Mouse (Mus musculus): ENCODE measurements around the gene Psmd5. TPM values are rescaled to one million over a fixed set of nuclear protein-coding genes. Genes with fewer than 3 reads are reported as not detected.
A peak's percentile ranks its signal among the peaks of the same experiment; 100 is the strongest.
"Not testable (repeated sequence)": the region's sequence is repeated elsewhere in the genome, so short reads cannot be mapped to it uniquely, and the experiment has no call there.

Psmd5 gene
- polyA plus RNA-seq, 1 experiment from 2014 or later, result 102 TPM

GRCm38 (mm10) chr2:34815893-34816292 lies 58.9 kb downstream of the Psmd5 start:
- 100% methylated on average over 2 of the region's 2 CpGs for WGBS
- H3K27ac ChIP-seq (ENCODE audit: low read length); ATAC-seq; H3K9me3 ChIP-seq (ENCODE audit: control insufficient read depth, low read length); H3K9ac ChIP-seq (replicated peaks; ENCODE audit: low read depth, low read length); H3K27me3 ChIP-seq (replicated peaks; ENCODE audit: control insufficient read depth, insufficient read depth, low read length); H3K4me1 ChIP-seq (replicated peaks; ENCODE audit: control insufficient read depth, insufficient read depth, low read length); H3K4me2 ChIP-seq (ENCODE audit: low read length); H3K4me3 ChIP-seq (replicated peaks; ENCODE audit: low read length): not testable (repeated sequence)
- H3K36me3 ChIP-seq (ENCODE audit: control insufficient read depth, insufficient read depth), result peaks cover 18% of the 10 kb centered on the region

GRCm38 (mm10) chr2:34812706-34813105 lies 62.1 kb downstream of the Psmd5 start:
- no peak overlapping the region for H3K4me3 ChIP-seq (replicated peaks; ENCODE audit: low read length)
- H3K36me3 ChIP-seq (ENCODE audit: control insufficient read depth, insufficient read depth), result peaks cover 18% of the 10 kb centered on the region
- no peaks in the 10 kb centered on the region for H3K9me3 ChIP-seq (ENCODE audit: control insufficient read depth, low read length)
- 91% methylated on average over 7 of the region's 7 CpGs for WGBS
- no peak overlapping the region for H3K9ac ChIP-seq (replicated peaks; ENCODE audit: low read depth, low read length)
- ATAC-seq, result no peak
- no peaks in the 10 kb centered on the region for H3K4me1 ChIP-seq (replicated peaks; ENCODE audit: control insufficient read depth, insufficient read depth, low read length)
- H3K27me3 ChIP-seq (replicated peaks; ENCODE audit: control insufficient read depth, insufficient read depth, low read length), result no peaks in the 10 kb centered on the region
- H3K4me2 ChIP-seq (ENCODE audit: low read length), result no peak overlapping the region
- H3K27ac ChIP-seq (ENCODE audit: low read length), result no peak overlapping the region

GRCm38 (mm10) chr2:34810775-34811174 lies 64.0 kb downstream of the Psmd5 start:
- 90% methylated on average over 3 of the region's 3 CpGs for WGBS
- H3K27me3 ChIP-seq (replicated peaks; ENCODE audit: control insufficient read depth, insufficient read depth, low read length), result no peaks in the 10 kb centered on the region
- no peak overlapping the region for H3K9ac ChIP-seq (replicated peaks; ENCODE audit: low read depth, low read length)
- ATAC-seq, result no peak
- peaks cover 15% of the 10 kb centered on the region for H3K36me3 ChIP-seq (ENCODE audit: control insufficient read depth, insufficient read depth)
- H3K4me3 ChIP-seq (replicated peaks; ENCODE audit: low read length), result no peak overlapping the region
- no peaks in the 10 kb centered on the region for H3K4me1 ChIP-seq (replicated peaks; ENCODE audit: control insufficient read depth, insufficient read depth, low read length)
- no peak overlapping the region for H3K4me2 ChIP-seq (ENCODE audit: low read length)
- H3K27ac ChIP-seq (ENCODE audit: low read length), result no peak overlapping the region
- no peaks in the 10 kb centered on the region for H3K9me3 ChIP-seq (ENCODE audit: control insufficient read depth, low read length)

- Histone ChIP-seq H3K27me3 (replicated peaks; ENCODE audit: control insufficient read depth, insufficient read depth, low read length) (no peaks in the 10 kb centered on the region), H3K4me2 (ENCODE audit: low read length) (no peak overlapping the region), H3K9me3 (ENCODE audit: control insufficient read depth, low read length) (no peaks in the 10 kb centered on the region), H3K27ac (ENCODE audit: low read length) (no peak overlapping the region), H3K4me1 (replicated peaks; ENCODE audit: control insufficient read depth, insufficient read depth, low read length) (no peaks in the 10 kb centered on the region; the same call in 1 of the 2 replicates), H3K9ac (replicated peaks; ENCODE audit: low read depth, low read length) (no peak overlapping the region), H3K36me3 (ENCODE audit: control insufficient read depth, insufficient read depth) (peaks cover 11% of the 10 kb centered on the region), H3K4me3 (replicated peaks; ENCODE audit: low read length) (no peak overlapping the region)
- WGBS, result 100% methylated on average over 1 of the region's 1 CpGs
- no peak for ATAC-seq
Measured at GRCm38 (mm10) chr2:34809568-34809967, 65.2 kb downstream of the Psmd5 start.

- ATAC-seq, result no peak
- H3K9me3 ChIP-seq (ENCODE audit: control insufficient read depth, low read length), result no peaks in the 10 kb centered on the region
- H3K27ac ChIP-seq (ENCODE audit: low read length), result no peak overlapping the region
- no peak overlapping the region for H3K4me3 ChIP-seq (replicated peaks; ENCODE audit: low read length)
- 81% methylated on average over 2 of the region's 2 CpGs for WGBS
- H3K9ac ChIP-seq (replicated peaks; ENCODE audit: low read depth, low read length), result no peak overlapping the region
- peaks cover 6% of the 10 kb centered on the region for H3K36me3 ChIP-seq (ENCODE audit: control insufficient read depth, insufficient read depth)
- H3K27me3 ChIP-seq (replicated peaks; ENCODE audit: control insufficient read depth, insufficient read depth, low read length), result no peaks in the 10 kb centered on the region
- H3K4me2 ChIP-seq (ENCODE audit: low read length), result no peak overlapping the region
- H3K4me1 ChIP-seq (replicated peaks; ENCODE audit: control insufficient read depth, insufficient read depth, low read length), result peaks cover 12% of the 10 kb centered on the region
Measured at GRCm38 (mm10) chr2:34808057-34808456, 66.7 kb downstream of the Psmd5 start.

GRCm38 (mm10) chr2:34805364-34805950 lies 69.3 kb downstream of the Psmd5 start:
- 93% methylated on average over 10 of the region's 10 CpGs for WGBS
- no peak overlapping the region for H3K27ac ChIP-seq (ENCODE audit: low read length)
- no peak for ATAC-seq
- H3K9me3 ChIP-seq (ENCODE audit: control insufficient read depth, low read length), result no peaks in the 10 kb centered on the region
- H3K4me3 ChIP-seq (replicated peaks; ENCODE audit: low read length), result no peak overlapping the region
- H3K4me2 ChIP-seq (ENCODE audit: low read length), result no peak overlapping the region
- no peak overlapping the region for H3K9ac ChIP-seq (replicated peaks; ENCODE audit: low read depth, low read length)
- H3K4me1 ChIP-seq (replicated peaks; ENCODE audit: control insufficient read depth, insufficient read depth, low read length), result peaks cover 12% of the 10 kb centered on the region
- H3K27me3 ChIP-seq (replicated peaks; ENCODE audit: control insufficient read depth, insufficient read depth, low read length), result no peaks in the 10 kb centered on the region
- no peaks in the 10 kb centered on the region; the same call in 1 of the 2 replicates for H3K36me3 ChIP-seq (ENCODE audit: control insufficient read depth, insufficient read depth)

GRCm38 (mm10) chr2:34804815-34805214 lies 70.0 kb downstream of the Psmd5 start:
- ATAC-seq, result no peak
- Histone ChIP-seq H3K9me3 (ENCODE audit: control insufficient read depth, low read length) (no peaks in the 10 kb centered on the region), H3K4me1 (replicated peaks; ENCODE audit: control insufficient read depth, insufficient read depth, low read length) (peaks cover 14% of the 10 kb centered on the region), H3K27ac (ENCODE audit: low read length) (no peak overlapping the region), H3K9ac (replicated peaks; ENCODE audit: low read depth, low read length) (no peak overlapping the region), H3K4me2 (ENCODE audit: low read length) (no peak overlapping the region), H3K36me3 (ENCODE audit: control insufficient read depth, insufficient read depth) (no peaks in the 10 kb centered on the region; the same call in 1 of the 2 replicates), H3K4me3 (replicated peaks; ENCODE audit: low read length) (no peak overlapping the region), H3K27me3 (replicated peaks; ENCODE audit: control insufficient read depth, insufficient read depth, low read length) (no peaks in the 10 kb centered on the region)
- WGBS, result 75% methylated on average over 1 of the region's 1 CpGs

GRCm38 (mm10) chr2:34804172-34804571 lies 70.6 kb downstream of the Psmd5 start:
- no peak for ATAC-seq
- 93% methylated on average over 2 of the region's 2 CpGs for WGBS
- Histone ChIP-seq H3K9me3 (ENCODE audit: control insufficient read depth, low read length) (no peaks in the 10 kb centered on the region), H3K4me1 (replicated peaks; ENCODE audit: control insufficient read depth, insufficient read depth, low read length) (peaks cover 17% of the 10 kb centered on the region), H3K4me2 (ENCODE audit: low read length) (no peak overlapping the region), H3K36me3 (ENCODE audit: control insufficient read depth, insufficient read depth) (no peaks in the 10 kb centered on the region; the same call in 1 of the 2 replicates), H3K27me3 (replicated peaks; ENCODE audit: control insufficient read depth, insufficient read depth, low read length) (no peaks in the 10 kb centered on the region), H3K9ac (replicated peaks; ENCODE audit: low read depth, low read length) (no peak overlapping the region), H3K4me3 (replicated peaks; ENCODE audit: low read length) (no peak overlapping the region), H3K27ac (ENCODE audit: low read length) (no peak overlapping the region)

GRCm38 (mm10) chr2:34803746-34804145 lies 71.0 kb downstream of the Psmd5 start:
- WGBS, result 79% methylated on average over 3 of the region's 3 CpGs

More at GRCm38 (mm10) chr2:34803746-34804145, 71.0 kb downstream of the Psmd5 start:
- Histone ChIP-seq H3K4me1 (replicated peaks; ENCODE audit: control insufficient read depth, insufficient read depth, low read length) (peaks cover 20% of the 10 kb centered on the region), H3K36me3 (ENCODE audit: control insufficient read depth, insufficient read depth) (no peaks in the 10 kb centered on the region; the same call in 1 of the 2 replicates), H3K4me3 (replicated peaks; ENCODE audit: low read length) (no peak overlapping the region), H3K27ac (ENCODE audit: low read length) (no peak overlapping the region), H3K27me3 (replicated peaks; ENCODE audit: control insufficient read depth, insufficient read depth, low read length) (no peaks in the 10 kb centered on the region), H3K4me2 (ENCODE audit: low read length) (peak overlapping the region; percentile 36), H3K9ac (replicated peaks; ENCODE audit: low read depth, low read length) (no peak overlapping the region), H3K9me3 (ENCODE audit: control insufficient read depth, low read length) (no peaks in the 10 kb centered on the region)
- ATAC-seq, result no peak
